Mouse (Mus musculus) limb, embryonic 12.5 days (tissue): ENCODE data around the gene Gga1. TPM values are rescaled to one million over a fixed set of nuclear protein-coding genes. Genes with fewer than 3 reads are reported as not detected.
A peak's percentile ranks its signal among the peaks of the same experiment; 100 is the strongest.

Source experiments
- ATAC-seq: fragments of 200-750 bp; cut with Nextera tagmentation; 2 replicates; pipeline ENCODE4 v1.8.0; 2017; ENCODE audit warnings: low read depth, moderate TSS enrichment; ENCODE audit not compliant: insufficient number of reproducible peaks, insufficient read depth, low FRiP score, low TSS enrichment
- H3K27ac ChIP-seq: fragments of 300-500 bp; sonication (generic); 2 replicates; pipeline ENCODE4 v1.5.1; 2016; ENCODE audit warnings: mild to moderate bottlenecking, moderate library complexity
- H3K27me3 ChIP-seq: fragments of 300-500 bp; sonication (generic); 2 replicates; pipeline ENCODE4 v1.6.1; 2016; ENCODE audit warnings: mild to moderate bottlenecking, moderate library complexity
- H3K36me3 ChIP-seq: fragments of 300-500 bp; sonication (generic); 2 replicates; pipeline ENCODE4 v1.6.1; 2016; ENCODE audit warnings: mild to moderate bottlenecking, moderate library complexity
- H3K4me1 ChIP-seq: fragments of 300-500 bp; sonication (generic); replicated peaks from 2 replicates; pipeline ENCODE4 v1.6.1; 2016
- H3K4me2 ChIP-seq: fragments of 300-500 bp; sonication (generic); 2 replicates; pipeline ENCODE4 v1.6.1; 2016; ENCODE audit warnings: mild to moderate bottlenecking, moderate library complexity
- H3K4me3 ChIP-seq: fragments of 300-500 bp; sonication (generic); replicated peaks from 2 replicates; pipeline ENCODE4 v1.5.1; 2016; ENCODE audit warnings: mild to moderate bottlenecking
- H3K9ac ChIP-seq: fragments of 300-500 bp; sonication (generic); replicated peaks from 2 replicates; pipeline ENCODE4 v1.6.1; 2016; ENCODE audit warnings: mild to moderate bottlenecking, moderate library complexity
- H3K9me3 ChIP-seq: fragments of 300-500 bp; sonication (generic); 2 replicates; pipeline ENCODE4 v1.6.1; 2016; ENCODE audit warnings: mild to moderate bottlenecking, moderate library complexity
- WGBS: fragments of 180-500 bp; shearing (Covaris S2); methylation state at CpG from one replicate; pipeline ENCODE4 v1.1.7; 2016; 5-methylcytosine and 5-hydroxymethylcytosine counted together
- polyA plus RNA-seq: library from polyadenylated mRNA; unstranded; fragments of >200 nt; fragmentation: Nextera tagmentation; extraction: Ambion mirVana; gene quantifications from 2 replicates; pipeline ENCODE4 v1.2.1, GENCODE M21; 2016

Gene Gga1
- polyA plus RNA-seq, 1 experiment from 2014 or later = 45.9 TPM

GRCm38 (mm10) chr15:78899409-78899739, 22.4 kb downstream of the Gga1 start, which contains the start of gene Gm49510:
Gm49510 (plus strand) TSS chr15:78899667.
- ATAC-seq = no peak
- peaks cover 41% of the 10 kb centered on the region for H3K4me1 ChIP-seq

GRCm38 (mm10) chr15:78899740-78900584, 23.0 kb downstream of the Gga1 start, which contains the start of gene Sh3bp1:
Sh3bp1 (plus strand) TSS chr15:78899768.
- Histone ChIP-seq H3K9ac (peak within 1 kb of the TSS; percentile 79), H3K27me3 (no peaks in the 10 kb centered on the region), H3K27ac (peak within 1 kb of the TSS; percentile 84), H3K4me1 (peaks cover 41% of the 10 kb centered on the region), H3K4me2 (peak within 1 kb of the TSS; percentile 92), H3K9me3 (no peaks in the 10 kb centered on the region), H3K36me3 (peaks cover 30% of the 10 kb centered on the region), H3K4me3 (peak within 1 kb of the TSS; percentile 78)
- under 1% methylated on average over 45 of the region's 47 CpGs for WGBS
- ATAC-seq = no peak

More at GRCm38 (mm10) chr15:78899409-78899739, 22.4 kb downstream of the Gga1 start, which contains the start of gene Gm49510:
- WGBS = 3% methylated on average over 19 of the region's 20 CpGs
- Histone ChIP-seq H3K27ac (peak within 1 kb of the TSS; percentile 84), H3K36me3 (peaks cover 30% of the 10 kb centered on the region), H3K9me3 (no peaks in the 10 kb centered on the region), H3K27me3 (no peaks in the 10 kb centered on the region), H3K4me3 (peak within 1 kb of the TSS; percentile 78), H3K9ac (peak within 1 kb of the TSS; percentile 79), H3K4me2 (peak within 1 kb of the TSS; percentile 92)

GRCm38 (mm10) chr15:78900585-78901421, 23.8 kb downstream of the Gga1 start:
- no peak for ATAC-seq
- Histone ChIP-seq H3K36me3 (peaks cover 38% of the 10 kb centered on the region), H3K4me3 (peak overlapping the region; percentile 78), H3K27ac (peak overlapping the region; percentile 84), H3K4me2 (peak overlapping the region; percentile 92), H3K27me3 (no peaks in the 10 kb centered on the region), H3K9me3 (no peaks in the 10 kb centered on the region), H3K9ac (peak overlapping the region; percentile 79), H3K4me1 (peaks cover 41% of the 10 kb centered on the region)
- 11% methylated on average over 18 of the region's 18 CpGs for WGBS

GRCm38 (mm10) chr15:78901422-78901789, 24.4 kb downstream of the Gga1 start:
- Histone ChIP-seq H3K4me2 (peak overlapping the region; percentile 92), H3K27ac (peak overlapping the region; percentile 84), H3K4me1 (peaks cover 38% of the 10 kb centered on the region), H3K27me3 (no peaks in the 10 kb centered on the region), H3K9ac (peak overlapping the region; percentile 79; the same call in 1 of the 2 replicates), H3K4me3 (peak overlapping the region; percentile 78), H3K36me3 (peaks cover 44% of the 10 kb centered on the region), H3K9me3 (no peaks in the 10 kb centered on the region)
- WGBS = 44% methylated on average over 8 of the region's 8 CpGs
- no peak for ATAC-seq

- H3K27me3 ChIP-seq = no peaks in the 10 kb centered on the region
- no peak for ATAC-seq
- no peak overlapping the region for H3K27ac ChIP-seq
- no peaks in the 10 kb centered on the region for H3K9me3 ChIP-seq
- peaks cover 32% of the 10 kb centered on the region for H3K4me1 ChIP-seq
- H3K4me3 ChIP-seq = no peak overlapping the region
- peaks cover 63% of the 10 kb centered on the region for H3K36me3 ChIP-seq
- WGBS = 15% methylated on average over 2 of the region's 2 CpGs
- H3K4me2 ChIP-seq = no peak overlapping the region
- no peak overlapping the region for H3K9ac ChIP-seq
These were observed 26.3 kb downstream of the Gga1 start for GRCm38 (mm10) chr15:78903243-78903642.

- no peak overlapping the region for H3K9ac ChIP-seq
- no peak overlapping the region for H3K4me2 ChIP-seq
- H3K4me3 ChIP-seq = no peak overlapping the region
- peaks cover 88% of the 10 kb centered on the region for H3K36me3 ChIP-seq
- no peaks in the 10 kb centered on the region for H3K27me3 ChIP-seq
- H3K27ac ChIP-seq = no peak overlapping the region
- H3K4me1 ChIP-seq = no peaks in the 10 kb centered on the region; the same call in 1 of the 2 replicates
- 77% methylated on average over 7 of the region's 7 CpGs for whole genome bisulfite sequencing
- no peaks in the 10 kb centered on the region for H3K9me3 ChIP-seq
- ATAC-seq = no peak
These were observed 31.4 kb downstream of the Gga1 start for GRCm38 (mm10) chr15:78908399-78908798.

- no peaks in the 10 kb centered on the region for H3K27me3 ChIP-seq
- 81% methylated on average over 8 of the region's 8 CpGs for WGBS
- no peaks in the 10 kb centered on the region; the same call in 1 of the 2 replicates for H3K4me1 ChIP-seq
- no peak overlapping the region for H3K4me3 ChIP-seq
- no peak overlapping the region for H3K27ac ChIP-seq
- no peak overlapping the region for H3K4me2 ChIP-seq
- peaks cover 82% of the 10 kb centered on the region for H3K36me3 ChIP-seq
- H3K9me3 ChIP-seq = no peaks in the 10 kb centered on the region
- no peak overlapping the region for H3K9ac ChIP-seq
- no peak for ATAC-seq
These were observed 32.0 kb downstream of the Gga1 start for GRCm38 (mm10) chr15:78908982-78909381.

- ATAC-seq = no peak
- Histone ChIP-seq H3K9ac (no peak overlapping the region), H3K4me3 (no peak overlapping the region), H3K27ac (no peak overlapping the region), H3K36me3 (peaks cover 57% of the 10 kb centered on the region), H3K27me3 (no peaks in the 10 kb centered on the region), H3K9me3 (no peaks in the 10 kb centered on the region), H3K4me1 (peaks cover 24% of the 10 kb centered on the region), H3K4me2 (no peak overlapping the region)
- WGBS = 32% methylated on average over 9 of the region's 9 CpGs
These were observed 35.0 kb downstream of the Gga1 start for GRCm38 (mm10) chr15:78912040-78912439.

GRCm38 (mm10) chr15:78913632-78914090, 36.7 kb downstream of the Gga1 start, which contains the start of gene Pdxp:
Pdxp (plus strand) TSS chr15:78913919.
- peak; percentile 88 for ATAC-seq
- peaks cover 24% of the 10 kb centered on the region for H3K4me1 ChIP-seq
- WGBS = under 1% methylated on average over 51 of the region's 51 CpGs

GRCm38 (mm10) chr15:78914091-78914822, 37.3 kb downstream of the Gga1 start:
- Histone ChIP-seq H3K4me1 (peaks cover 24% of the 10 kb centered on the region), H3K36me3 (peaks cover 54% of the 10 kb centered on the region), H3K27me3 (no peaks in the 10 kb centered on the region), H3K27ac (peak overlapping the region; percentile 95), H3K9ac (peak overlapping the region; percentile 86), H3K4me3 (peak overlapping the region; percentile 85), H3K9me3 (no peaks in the 10 kb centered on the region), H3K4me2 (peak overlapping the region; percentile 92)
- ATAC-seq = peak; percentile 60
- WGBS = under 1% methylated on average over 86 of the region's 87 CpGs

More at GRCm38 (mm10) chr15:78913632-78914090, 36.7 kb downstream of the Gga1 start, which contains the start of gene Pdxp:
- peak within 1 kb of the TSS; percentile 95 for H3K27ac ChIP-seq
- peak within 1 kb of the TSS; percentile 92 for H3K4me2 ChIP-seq
- H3K9ac ChIP-seq = peak within 1 kb of the TSS; percentile 86
- no peaks in the 10 kb centered on the region for H3K27me3 ChIP-seq
- peak within 1 kb of the TSS; percentile 85 for H3K4me3 ChIP-seq
- no peaks in the 10 kb centered on the region for H3K9me3 ChIP-seq
- H3K36me3 ChIP-seq = peaks cover 54% of the 10 kb centered on the region
